Mouse (Mus musculus) heart, embryonic 14.5 days (tissue): ENCODE data around the gene Ybx2. TPM values are rescaled to one million over a fixed set of nuclear protein-coding genes. Genes with fewer than 3 reads are reported as not detected.

Source experiments
- ATAC-seq: fragments of 200-750 bp; cut with Nextera tagmentation; 2 replicates; pipeline ENCODE4 v1.8.0; 2017; ENCODE audit warnings: low read depth, moderate TSS enrichment; ENCODE audit not compliant: insufficient number of reproducible peaks, insufficient read depth, low FRiP score
- H3K27ac ChIP-seq, 2 experiments: fragments of 200-500 bp in 1 of 2; fragments of 300-500 bp in 1 of 2; sonication (generic) in 1 of 2; replicated peaks in 1 of 2; 2 replicates each; pipeline ENCODE4 v1.5.1; 2012 to 2014; ENCODE audit warnings: low read depth in 2 of 2, low read length in 2 of 2, control low read depth in 1 of 2, mild to moderate bottlenecking in 1 of 2, mixed read lengths in 1 of 2; ENCODE audit not compliant: control insufficient read depth in 1 of 2, insufficient read depth in 1 of 2
- H3K27me3 ChIP-seq: fragments of 300-500 bp; sonication (generic); 2 replicates; pipeline ENCODE4 v1.6.1; 2014; ENCODE audit warnings: mild to moderate bottlenecking, low read length, control low read depth; ENCODE audit not compliant: control insufficient read depth, insufficient read depth
- H3K36me3 ChIP-seq: fragments of 300-500 bp; sonication (generic); 2 replicates; pipeline ENCODE4 v1.6.1; 2014; ENCODE audit warnings: mild to moderate bottlenecking, control low read depth, low read length, mixed read lengths; ENCODE audit not compliant: control insufficient read depth, insufficient read depth
- H3K4me1 ChIP-seq, 2 experiments: fragments of 200-500 bp in 1 of 2; fragments of 300-500 bp in 1 of 2; sonication (generic) in 1 of 2; 2 replicates each; pipeline ENCODE4 v1.6.1; 2012 to 2014; ENCODE audit warnings: low read length in 2 of 2, control low read depth in 1 of 2, mixed read lengths in 1 of 2; ENCODE audit not compliant: control insufficient read depth in 2 of 2, insufficient read depth in 2 of 2
- H3K4me2 ChIP-seq: fragments of 300-500 bp; sonication (generic); 2 replicates; pipeline ENCODE4 v1.6.1; 2014; ENCODE audit warnings: mild to moderate bottlenecking, low read length
- H3K4me3 ChIP-seq, 2 experiments: fragments of 200-500 bp in 1 of 2; fragments of 300-500 bp in 1 of 2; sonication (generic) in 1 of 2; 2 replicates each; pipeline ENCODE4 v1.5.1; 2012 to 2014; ENCODE audit warnings: low read length in 2 of 2, mild to moderate bottlenecking in 2 of 2, control low read depth in 1 of 2, low read depth in 1 of 2, moderate library complexity in 1 of 2; ENCODE audit not compliant: control insufficient read depth in 1 of 2, insufficient read depth in 1 of 2
- H3K9ac ChIP-seq: fragments of 300-500 bp; sonication (generic); 2 replicates; pipeline ENCODE4 v1.6.1; 2014; ENCODE audit warnings: mild to moderate bottlenecking, low read length
- H3K9me3 ChIP-seq: fragments of 300-500 bp; sonication (generic); 2 replicates; pipeline ENCODE4 v1.6.1; 2016; ENCODE audit warnings: low read length, control low read depth; ENCODE audit not compliant: control insufficient read depth
- WGBS: fragments of 180-500 bp; shearing (Covaris S2); extraction: QIAGEN DNeasy Blood & Tissue Kit; methylation state at CpG from one replicate; pipeline ENCODE4 v1.1.7; 2014; 5-methylcytosine and 5-hydroxymethylcytosine counted together
- polyA plus RNA-seq: library from polyadenylated mRNA; unstranded; fragments of >200 nt; fragmentation: Nextera tagmentation; extraction: Ambion mirVana; gene quantifications from 2 replicates; pipeline ENCODE4 v1.2.1, GENCODE M21; 2014

The Ybx2 gene
- 6.6 and 7.3 TPM in 2 replicates for polyA plus RNA-seq

GRCm38 (mm10) chr11:69935137-69935879 lies at the start of gene Ybx2:
Gene Ybx2, plus strand, starts transcription at chr11:69935796.
- ATAC-seq = peak; percentile 82
- Histone ChIP-seq H3K27ac (peak within 1 kb of the TSS in 1 of 2 experiments; percentile 28; a peak in 1 of 4 replicates), H3K4me3 (peak within 1 kb of the TSS; percentile 48 to 57), H3K27me3 (peaks cover 23% of the 10 kb centered on the region; the same call in 1 of the 2 replicates), H3K9ac (peak within 1 kb of the TSS; percentile 77), H3K4me2 (peak within 1 kb of the TSS; percentile 99), H3K9me3 (no peaks in the 10 kb centered on the region), H3K36me3 (no peaks in the 10 kb centered on the region), H3K4me1 (peaks cover 20 to 27% of the 10 kb centered on the region in 2 experiments)
- 2% methylated on average over 59 of the region's 62 CpGs for WGBS

- Histone ChIP-seq H3K9ac (no peak overlapping the region), H3K4me1 (peaks cover 23 to 28% of the 10 kb centered on the region in 2 experiments)
- WGBS = 45% methylated on average over 8 of the region's 8 CpGs
Observed at GRCm38 (mm10) chr11:69886907-69887635, 48.5 kb upstream of the Ybx2 start.

GRCm38 (mm10) chr11:69891482-69891881 lies 44.1 kb upstream of the Ybx2 start:
- H3K4me3 ChIP-seq = no peak overlapping the region
- H3K9ac ChIP-seq = no peak overlapping the region
- H3K4me2 ChIP-seq = no peak overlapping the region
- WGBS = 11% methylated on average over 4 of the region's 4 CpGs
- no peaks in the 10 kb centered on the region for H3K27me3 ChIP-seq
- peaks cover 20 to 22% of the 10 kb centered on the region in 2 experiments for H3K4me1 ChIP-seq
- peak overlapping the region; percentile 27 to 30; a peak in 2 of 4 replicates for H3K27ac ChIP-seq
- no peaks in the 10 kb centered on the region for H3K9me3 ChIP-seq
- peak; percentile 72 for ATAC-seq
- H3K36me3 ChIP-seq = no peaks in the 10 kb centered on the region

More at GRCm38 (mm10) chr11:69886907-69887635, 48.5 kb upstream of the Ybx2 start:
- no peaks in the 10 kb centered on the region for H3K36me3 ChIP-seq
- no peaks in the 10 kb centered on the region for H3K27me3 ChIP-seq
- no peak for ATAC-seq
- no peak overlapping the region for H3K4me3 ChIP-seq
- no peak overlapping the region for H3K4me2 ChIP-seq
- no peak overlapping the region for H3K27ac ChIP-seq
- H3K9me3 ChIP-seq = no peaks in the 10 kb centered on the region

GRCm38 (mm10) chr11:69894671-69895070 lies 40.9 kb upstream of the Ybx2 start:
- Histone ChIP-seq H3K4me3 (no peak overlapping the region), H3K36me3 (no peaks in the 10 kb centered on the region), H3K27ac (no peak overlapping the region), H3K4me2 (no peak overlapping the region), H3K4me1 (peaks cover 26 to 27% of the 10 kb centered on the region in 2 experiments), H3K27me3 (no peaks in the 10 kb centered on the region), H3K9ac (no peak overlapping the region), H3K9me3 (no peaks in the 10 kb centered on the region)
- WGBS = 67% methylated on average over 5 of the region's 5 CpGs
- no peak for ATAC-seq

- 63% methylated on average over 4 of the region's 4 CpGs for WGBS
- Histone ChIP-seq H3K4me2 (no peak within 1 kb of the TSS), H3K36me3 (no peaks in the 10 kb centered on the region), H3K4me1 (peaks cover 24 to 28% of the 10 kb centered on the region in 2 experiments), H3K27ac (no peak within 1 kb of the TSS), H3K27me3 (no peaks in the 10 kb centered on the region), H3K9ac (no peak within 1 kb of the TSS), H3K9me3 (no peaks in the 10 kb centered on the region), H3K4me3 (no peak within 1 kb of the TSS)
- no peak for ATAC-seq
Observed at GRCm38 (mm10) chr11:69895291-69895690, 40.3 kb upstream of the Ybx2 start, which contains the start of gene Acap1. Gene Acap1, minus strand, starts transcription at chr11:69895539.

- peaks cover 14 to 27% of the 10 kb centered on the region in 2 experiments for H3K4me1 ChIP-seq
- H3K9ac ChIP-seq = peak overlapping the region; percentile 94
- WGBS = 22% methylated on average over 4 of the region's 4 CpGs
- peak overlapping the region; percentile 99 for H3K4me2 ChIP-seq
- no peaks in the 10 kb centered on the region for H3K27me3 ChIP-seq
- no peak overlapping the region for H3K27ac ChIP-seq
- no peak for ATAC-seq
- peak overlapping the region; percentile 71 to 85; a peak in 3 of 4 replicates for H3K4me3 ChIP-seq
- peaks cover 20% of the 10 kb centered on the region for H3K36me3 ChIP-seq
- no peaks in the 10 kb centered on the region for H3K9me3 ChIP-seq
Observed at GRCm38 (mm10) chr11:69899870-69900269, 35.7 kb upstream of the Ybx2 start.

- Histone ChIP-seq H3K4me3 (peak within 1 kb of the TSS; percentile 71 to 85), H3K4me1 (peaks cover 14 to 27% of the 10 kb centered on the region in 2 experiments), H3K4me2 (peak within 1 kb of the TSS; percentile 99), H3K9ac (peak within 1 kb of the TSS; percentile 94), H3K9me3 (no peaks in the 10 kb centered on the region), H3K27me3 (no peaks in the 10 kb centered on the region), H3K27ac (peak within 1 kb of the TSS; percentile 94 to 99), H3K36me3 (peaks cover 29% of the 10 kb centered on the region)
- WGBS = under 1% methylated on average over 38 of the region's 38 CpGs
- ATAC-seq = peak; percentile 86
Observed at GRCm38 (mm10) chr11:69900471-69901405, 34.9 kb upstream of the Ybx2 start, which contains the start of the genes 2810408A11Rik and Neurl4. Gene 2810408A11Rik, minus strand, starts transcription at chr11:69900987. Gene Neurl4, plus strand, starts transcription at chr11:69901072.
